Mouse (Mus musculus) adrenal gland, postnatal 36 days (tissue): ENCODE results near the gene Olfr1184. TPM values are rescaled to one million over a fixed set of nuclear protein-coding genes. Genes with fewer than 3 reads are reported as not detected.
"Not testable (repeated sequence)": the region's sequence is repeated elsewhere in the genome, so short reads cannot be mapped to it uniquely, and the experiment has no call there.

Experiments used
- DNase-seq, 2 experiments: peaks; one replicate each; pipeline ENCODE4 v3.0.0; 2021; ENCODE audit warnings: mixed read lengths in 1 of 2
- long read RNA-seq, 2 experiments: library from polyadenylated mRNA; stranded (forward); transcript quantifications; one replicate each; pipeline ENCODE4 v2.0.0; 2021; ENCODE audit warnings: borderline sequencing depth in 2 of 2
- total RNA-seq, 2 experiments: library from RNA; stranded (reverse); gene quantifications; 2 replicates each; pipeline ENCODE4 v1.2.3; 2021

Gene Olfr1184
- not detected for total RNA-seq
- long read RNA-seq, experiment 1: 0 reads
- long read RNA-seq, experiment 2: 0 reads

DNA sequence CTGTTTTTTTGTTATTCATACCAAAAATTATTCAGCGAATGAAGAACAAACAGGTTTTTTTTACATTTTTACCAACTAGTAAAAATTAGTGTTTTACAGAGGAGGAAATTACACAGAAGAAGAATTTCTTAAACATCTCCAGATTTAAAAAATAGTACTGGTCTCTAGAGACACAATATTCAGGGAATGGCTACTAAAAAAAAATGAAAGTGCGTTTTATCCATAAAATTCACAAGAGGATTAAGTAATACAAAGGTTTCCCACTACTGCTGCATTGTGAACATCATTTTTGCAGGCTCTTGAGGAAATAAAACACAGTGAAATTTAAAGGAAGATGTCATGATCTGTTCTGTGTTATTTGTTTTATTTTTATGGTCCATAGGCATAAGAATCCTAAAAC lies at the start of gene Olfr1184:
TSS of gene Olfr1184 (plus strand) at position 301 of the 400 bp plus-strand sequence.
- DNase-seq: no peak

DNA sequence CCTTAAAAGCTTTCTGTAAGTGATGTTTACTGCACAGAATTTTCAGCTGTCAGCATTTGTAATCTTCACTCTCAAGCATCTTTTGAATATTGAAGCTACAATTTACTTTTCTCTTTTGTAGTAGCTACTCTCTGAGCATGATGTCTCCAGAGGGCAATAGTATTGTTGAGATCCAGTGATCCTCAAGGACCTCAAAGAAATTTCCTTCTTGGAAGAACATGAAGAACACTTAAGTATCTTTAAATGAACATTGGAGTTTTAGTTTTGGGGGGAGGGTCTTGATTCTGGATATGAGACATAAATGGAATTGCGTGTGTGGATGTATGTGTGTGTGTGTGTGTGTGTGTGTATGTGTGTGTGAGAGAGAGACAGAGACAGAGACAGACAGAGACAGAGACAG lies 34.4 kb upstream of the Olfr1184 start, which contains the start of gene Gm13757:
TSS of gene Gm13757 (minus strand) at position 101 of the 400 bp plus-strand sequence.
- no peak for DNase-seq

- DNase-seq: not testable (repeated sequence)
These were observed 28.8 kb upstream of the Olfr1184 start, which contains the start of gene Olfr1183 for GRCm38 (mm10) chr2:88454567-88454966. Gene Olfr1183 (plus strand): TSS chr2:88454867.

DNA sequence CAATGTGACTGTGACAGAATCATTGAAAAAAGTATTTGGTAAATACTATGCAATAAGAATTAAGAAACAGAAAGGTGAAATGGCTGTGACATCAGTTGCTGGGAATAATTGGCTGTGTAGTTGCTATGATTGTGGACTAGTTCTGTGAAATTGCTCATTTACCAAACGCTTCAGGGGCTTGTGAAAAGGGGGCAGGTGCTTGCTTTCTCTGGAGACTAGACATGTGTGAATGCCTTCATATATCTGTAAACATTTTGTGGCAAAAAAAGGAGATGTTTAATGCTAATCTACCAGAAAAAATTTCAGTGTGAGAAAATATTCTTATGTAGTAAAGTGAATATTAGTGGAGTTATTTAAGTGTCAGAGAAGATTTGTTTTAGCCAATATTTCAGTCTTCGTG lies 9.6 kb downstream of the Olfr1184 start, which contains the start of gene Olfr1185-ps1:
TSS of gene Olfr1185-ps1 (plus strand) at position 301 of the 400 bp plus-strand sequence.
- no peak for DNase-seq

- no peak for DNase-seq
These were observed 34.9 kb downstream of the Olfr1184 start, which contains the start of gene Olfr1186 for GRCm38 (mm10) chr2:88518251-88518650. Gene Olfr1186 (plus strand): TSS chr2:88518551.

DNA sequence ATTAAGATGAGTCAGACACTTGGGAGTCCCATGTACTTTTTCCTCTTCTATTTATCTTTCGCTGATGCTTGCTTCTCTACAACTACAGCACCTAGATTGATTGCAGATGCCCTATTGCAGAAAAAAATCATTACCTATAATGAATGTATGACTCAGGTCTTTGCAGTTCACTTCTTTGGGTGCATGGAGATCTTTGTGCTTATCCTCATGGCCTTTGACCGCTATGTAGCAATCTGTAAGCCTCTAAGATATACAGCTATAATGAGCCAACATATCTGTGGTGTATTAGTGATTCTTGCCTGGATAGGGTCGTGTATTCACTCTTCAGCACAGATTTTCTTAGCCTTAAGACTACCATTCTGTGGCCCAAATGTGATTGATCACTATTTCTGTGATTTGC lies 42.3 kb downstream of the Olfr1184 start:
- no peak for DNase-seq

Other genes starting within 250 kb of the Olfr1184 start
- not detected for gene Olfr1173, start 203.7 kb upstream of the Olfr1184 start, total RNA-seq
- not detected for gene Olfr1174-ps, start 168.5 kb upstream of the Olfr1184 start, total RNA-seq
- gene Olfr1175-ps, start 156.4 kb upstream of the Olfr1184 start, total RNA-seq: not detected
- not detected for gene Olfr1176, start 146.9 kb upstream of the Olfr1184 start, total RNA-seq
- not detected for gene Olfr1177-ps, start 137.1 kb upstream of the Olfr1184 start, total RNA-seq
- gene Olfr1178, start 96.5 kb upstream of the Olfr1184 start, total RNA-seq: not detected
- gene Olfr1179, start 77.1 kb upstream of the Olfr1184 start, total RNA-seq: not detected
- not detected for gene Olfr1180, start 64.4 kb upstream of the Olfr1184 start, total RNA-seq
- gene Olfr1181, start 57.4 kb upstream of the Olfr1184 start, total RNA-seq: not detected
- not detected for gene Gm13757, start 34.5 kb upstream of the Olfr1184 start, total RNA-seq
- not detected for gene Olfr1183, start 28.7 kb upstream of the Olfr1184 start, total RNA-seq
- not detected for gene Olfr1185-ps1, start 9.7 kb downstream of the Olfr1184 start, total RNA-seq
- gene Olfr1186, start 35.0 kb downstream of the Olfr1184 start, total RNA-seq: not detected
- not detected for gene Olfr1188, start 73.3 kb downstream of the Olfr1184 start, total RNA-seq
- not detected for gene Olfr1189, start 102.9 kb downstream of the Olfr1184 start, total RNA-seq
- under 1 TPM in 1 of 2 experiments, not detected in 1; 0.03 TPM for gene Olfr1191-ps1, start 156.9 kb downstream of the Olfr1184 start, total RNA-seq
- not detected for gene Olfr1192-ps1, start 164.9 kb downstream of the Olfr1184 start, total RNA-seq
- not detected for gene Olfr1193, start 192.0 kb downstream of the Olfr1184 start, total RNA-seq
- gene Olfr1195, start 205.6 kb downstream of the Olfr1184 start, total RNA-seq: not detected
- not detected for gene Olfr1196, start 221.0 kb downstream of the Olfr1184 start, total RNA-seq
- not detected for gene Olfr1197, start 248.8 kb downstream of the Olfr1184 start, total RNA-seq